Comparison of ENCODE assay signal across 18 mouse cellular contexts in genomic region chr7:31089721-31090120, GRCm38 (mm10). TPM values are rescaled to one million over a fixed set of nuclear protein-coding genes. Genes with fewer than 3 reads are reported as not detected.
DNase-seq lines count a peak whose midpoint lies in the region; ATAC-seq and TF ChIP-seq lines count a peak whose summit lies in the region.
"Had no signal": no experiment of that assay in that cellular context is flagged by ENCODE, and none has a peak within 500 bp of the region (broad histone marks: within the 10 kb centered on the region; RNA-seq: fewer than 3 reads in every experiment).

No protein-coding gene starts in this region.

- no peak overlapping the region for H3K9ac ChIP-seq in heart, adult 2 months (ENCODE audit: low read depth, low read length)
- no peak overlapping the region for H3K9ac ChIP-seq in hindbrain, embryonic 13.5 days
- H3K9ac ChIP-seq: embryonic facial prominence, embryonic 13.5 days; forebrain, embryonic 12.5 days; heart, embryonic 15.5 days; hindbrain, embryonic 15.5 days; midbrain, embryonic 12.5 days; neural tube, embryonic 12.5 days had no signal

- H3K27me3 ChIP-seq in heart, adult 2 months (ENCODE audit: control insufficient read depth, insufficient read depth, low read length): no peaks in the 10 kb centered on the region
- H3K27me3 ChIP-seq in hindbrain, embryonic 13.5 days: no peaks in the 10 kb centered on the region
- H3K27me3 ChIP-seq: embryonic facial prominence, embryonic 13.5 days; heart, embryonic 15.5 days; hindbrain, embryonic 15.5 days; midbrain, embryonic 12.5 days; neural tube, embryonic 12.5 days had no signal

- peaks cover 7% of the 10 kb centered on the region for H3K4me1 ChIP-seq in heart, adult 2 months (ENCODE audit: control insufficient read depth, insufficient read depth, low read length)
- 0 out of 2 replicates have a peak, but pooled peaks cover 5% of the 10 kb centered on the region for H3K4me1 ChIP-seq in hindbrain, embryonic 13.5 days (replicated peaks)
- H3K4me1 ChIP-seq: hindbrain, embryonic 15.5 days; neural tube, embryonic 12.5 days had no signal

- H3K79me2 ChIP-seq in heart, adult 2 months (replicated peaks; ENCODE audit: control insufficient read depth, insufficient read depth, low read length): no peaks in the 10 kb centered on the region

- no peaks in the 10 kb centered on the region for H3K9me3 ChIP-seq in hindbrain, embryonic 13.5 days
- H3K9me3 ChIP-seq: embryonic facial prominence, embryonic 13.5 days; forebrain, embryonic 12.5 days; heart, embryonic 15.5 days; hindbrain, embryonic 15.5 days; limb, embryonic 10.5 days had no signal

- H3K4me2 ChIP-seq in hindbrain, embryonic 13.5 days: no peak overlapping the region
- H3K4me2 ChIP-seq: embryonic facial prominence, embryonic 13.5 days; forebrain, embryonic 12.5 days; heart, embryonic 15.5 days; hindbrain, embryonic 15.5 days; midbrain, embryonic 12.5 days; neural tube, embryonic 12.5 days had no signal

- 74% methylated on average over 2 of the region's 2 CpGs for WGBS in heart, adult 2 months
- WGBS in hindbrain, embryonic 13.5 days: 92% methylated on average over 2 of the region's 2 CpGs

- intact Hi-C loops in heart, adult 2 months (cut with DNase I): no loop called here

- peak; percentile 89 for ATAC-seq in inflammation-experienced regulatory T-cells, adult 6 months
- no peak for ATAC-seq in hindbrain, embryonic 13.5 days (ENCODE audit: low FRiP score)

- no peak for TF ChIP-seq POLR2A in heart, adult 2 months (IDR thresholded peaks at IDR 0.05; ENCODE audit: insufficient read depth, low read depth, low read length)

- H3K27ac ChIP-seq in heart, adult 2 months: peak overlapping the region; percentile 12; the same call in 1 of the 2 replicates
- H3K27ac ChIP-seq in hindbrain, embryonic 13.5 days: no peak overlapping the region
- H3K27ac ChIP-seq: embryonic facial prominence, embryonic 13.5 days; forebrain, embryonic 12.5 days; heart, embryonic 15.5 days; hindbrain, embryonic 15.5 days; limb, embryonic 10.5 days; midbrain, embryonic 12.5 days; neural tube, embryonic 12.5 days had no signal

- no peak for TF ChIP-seq CTCF in heart, adult 2 months (IDR thresholded peaks at IDR 0.05)

- no peak overlapping the region for H3K4me3 ChIP-seq in heart, adult 2 months
- no peak overlapping the region for H3K4me3 ChIP-seq in hindbrain, embryonic 13.5 days
- H3K4me3 ChIP-seq: embryonic facial prominence, embryonic 13.5 days; forebrain, embryonic 12.5 days; heart, embryonic 15.5 days; hindbrain, embryonic 15.5 days; limb, embryonic 10.5 days; midbrain, embryonic 12.5 days; neural tube, embryonic 12.5 days had no signal

- TF ChIP-seq EP300 in heart, adult 2 months (IDR thresholded peaks at IDR 0.05; ENCODE audit: insufficient read depth, low read depth, low read length): no peak

- H3K36me3 ChIP-seq in heart, adult 2 months (ENCODE audit: control insufficient read depth, insufficient read depth, low read length): no peaks in the 10 kb centered on the region
- no peaks in the 10 kb centered on the region for H3K36me3 ChIP-seq in hindbrain, embryonic 13.5 days
- H3K36me3 ChIP-seq: embryonic facial prominence, embryonic 13.5 days; forebrain, embryonic 12.5 days; heart, embryonic 15.5 days; hindbrain, embryonic 15.5 days; limb, embryonic 10.5 days; midbrain, embryonic 12.5 days; neural tube, embryonic 12.5 days had no signal

- DNase-seq in heart, adult 2 months: no peak
- DNase-seq in heart, adult 18-20 months: no peak
- peak; percentile 66 to 74 for DNase-seq in spleen, postnatal 36 days (ENCODE audit: low spot score in 2 of 2)
- no peak for DNase-seq in spleen, postnatal 14 days (ENCODE audit: low spot score in 2 of 2)
- DNase-seq in frontal cortex, postnatal 10 days (ENCODE audit: low spot score in 2 of 2): no peak
- no peak for DNase-seq in gastrocnemius, adult 8-10 months (ENCODE audit: low spot score in 2 of 2)
- DNase-seq: cerebellum, adult 9-11 months; gastrocnemius, postnatal 14 days; lung, adult 2 months had no signal

RNA-seq across cellular contexts. Expression of gene Fxyd3, which starts 13.2 kb away (rescaled TPM):
- total RNA-seq in heart, adult 2 months (2021): 1 to 10 TPM; 1.6 to 2.5 TPM
- polyA plus RNA-seq in heart, adult 2 months (2012; rRNA removed): 4.9 and 5.5 TPM in 2 replicates
- total RNA-seq in heart, adult 18-20 months (2021): 1 to 10 TPM in 1 of 2 experiments, under 1 TPM in 1; 0.87 to 2.5 TPM
- under 1 TPM in 1 of 3 experiments, not detected in 2; 0.18 TPM for polyA plus RNA-seq in inflammation-experienced regulatory T-cells, adult 6 months (2017; shearing (Covaris generic))
- polyA plus RNA-seq in hindbrain, embryonic 13.5 days (2015; fragmentation: Nextera tagmentation; extraction: Ambion mirVana): 0.79 and 1.3 TPM in 2 replicates
- total RNA-seq in gastrocnemius, adult 8-10 months (2022): 1 to 10 TPM in 2 of 4 experiments, under 1 TPM in 2; 0.77 to 1.3 (median 0.92) TPM

RNA-seq across cellular contexts. Expression of gene Hpn, which starts 25.4 kb away (rescaled TPM):
- 1 to 10 TPM; 1.7 to 2.6 TPM for total RNA-seq in heart, adult 2 months (2021)
- 2.8 and 5.1 TPM in 2 replicates for polyA plus RNA-seq in heart, adult 2 months (2012; rRNA removed)
- 1 to 10 TPM; 2.2 to 2.4 TPM for total RNA-seq in heart, adult 18-20 months (2021)
- polyA plus RNA-seq in inflammation-experienced regulatory T-cells, adult 6 months (2017; shearing (Covaris generic)): 10 to 100 TPM in 1 of 3 experiments, 1 to 10 TPM in 2; 3.1 to 11.0 (median 8.1) TPM
- polyA plus RNA-seq in hindbrain, embryonic 13.5 days (2015; fragmentation: Nextera tagmentation; extraction: Ambion mirVana): 0.65 and 0.78 TPM in 2 replicates
- total RNA-seq in gastrocnemius, adult 8-10 months (2022): 10 to 100 TPM; 15.2 to 21.0 (median 17.7) TPM

RNA-seq across cellular contexts. Expression of gene Lgi4, which starts 30.6 kb away (rescaled TPM):
- total RNA-seq in heart, adult 2 months (2021): 1 to 10 TPM; 3.8 to 3.9 TPM
- 5.4 and 6.5 TPM in 2 replicates for polyA plus RNA-seq in heart, adult 2 months (2012; rRNA removed)
- total RNA-seq in heart, adult 18-20 months (2021): 1 to 10 TPM; 2.1 to 4.1 TPM
- under 1 TPM in 2 of 3 experiments, not detected in 1; 0.09 to 0.13 TPM for polyA plus RNA-seq in inflammation-experienced regulatory T-cells, adult 6 months (2017; shearing (Covaris generic))
- 1.1 and 1.6 TPM in 2 replicates for polyA plus RNA-seq in hindbrain, embryonic 13.5 days (2015; fragmentation: Nextera tagmentation; extraction: Ambion mirVana)
- 1 to 10 TPM; 1.4 to 3.5 (median 2.3) TPM for total RNA-seq in gastrocnemius, adult 8-10 months (2022)

RNA-seq across cellular contexts. Expression of gene Fxyd1, which starts 32.7 kb away (rescaled TPM):
- total RNA-seq in heart, adult 2 months (2021): 100 to 1,000 TPM; 839 to 985 TPM
- 1,788 and 1,851 TPM in 2 replicates for polyA plus RNA-seq in heart, adult 2 months (2012; rRNA removed)
- total RNA-seq in heart, adult 18-20 months (2021): 100 to 1,000 TPM; 861 to 937 TPM
- polyA plus RNA-seq in inflammation-experienced regulatory T-cells, adult 6 months (2017; shearing (Covaris generic)): under 1 TPM in 1 of 3 experiments, not detected in 2; 0.85 TPM
- polyA plus RNA-seq in hindbrain, embryonic 13.5 days (2015; fragmentation: Nextera tagmentation; extraction: Ambion mirVana): 27.3 and 30.6 TPM in 2 replicates
- 100 to 1,000 TPM; 556 to 826 (median 679) TPM for total RNA-seq in gastrocnemius, adult 8-10 months (2022)

RNA-seq across cellular contexts. Expression of gene Scn1b, which starts 37.1 kb away (rescaled TPM):
- 10 to 100 TPM; 31.8 to 32.5 TPM for total RNA-seq in heart, adult 2 months (2021)
- polyA plus RNA-seq in heart, adult 2 months (2012; rRNA removed): 39.7 and 41.9 TPM in 2 replicates
- 10 to 100 TPM; 39.2 to 40.1 TPM for total RNA-seq in heart, adult 18-20 months (2021)
- under 1 TPM in 1 of 3 experiments, not detected in 2; 0.30 TPM for polyA plus RNA-seq in inflammation-experienced regulatory T-cells, adult 6 months (2017; shearing (Covaris generic))
- 4.7 and 5.2 TPM in 2 replicates for polyA plus RNA-seq in hindbrain, embryonic 13.5 days (2015; fragmentation: Nextera tagmentation; extraction: Ambion mirVana)
- total RNA-seq in gastrocnemius, adult 8-10 months (2022): 1,000 to 10,000 TPM in 1 of 4 experiments, 100 to 1,000 TPM in 3; 780 to 1,106 (median 929) TPM

Comparison
In these comparisons a context has a peak if more than half of its experiments do, and no peak if none do; other contexts are left out.
1. DNase-seq: peak in spleen, postnatal 36 days (2 of 2); none in heart, adult 2 months (0 of 2), heart, adult 18-20 months (0 of 2), spleen, postnatal 14 days (0 of 2), frontal cortex, postnatal 10 days (0 of 2) and gastrocnemius, adult 8-10 months (0 of 2).
2. RNA of gene Hpn, which starts 25.4 kb away (total RNA-seq): 15.2 to 21.0 TPM in gastrocnemius, adult 8-10 months; 1.7 to 2.6 TPM in heart, adult 2 months and 2.2 to 2.4 TPM in heart, adult 18-20 months; every median in the first group is over 4 times any median in the second.